Mouse (Mus musculus) bone marrow macrophage, adult 2 months (primary cell): Measurements from ENCODE around the gene 1700029P11Rik.

Experiments
- CTCF ChIP-seq: IDR thresholded peaks from 2 replicates; pipeline ENCODE4 v1.5.1; 2012; ENCODE audit warnings: low read depth, mild to moderate bottlenecking, low read length, moderate library complexity
- POLR2A ChIP-seq: IDR thresholded peaks from 2 replicates; pipeline ENCODE4 v1.6.1; 2012; ENCODE audit warnings: mild to moderate bottlenecking, low read depth, low read length, borderline replicate concordance

DNA sequence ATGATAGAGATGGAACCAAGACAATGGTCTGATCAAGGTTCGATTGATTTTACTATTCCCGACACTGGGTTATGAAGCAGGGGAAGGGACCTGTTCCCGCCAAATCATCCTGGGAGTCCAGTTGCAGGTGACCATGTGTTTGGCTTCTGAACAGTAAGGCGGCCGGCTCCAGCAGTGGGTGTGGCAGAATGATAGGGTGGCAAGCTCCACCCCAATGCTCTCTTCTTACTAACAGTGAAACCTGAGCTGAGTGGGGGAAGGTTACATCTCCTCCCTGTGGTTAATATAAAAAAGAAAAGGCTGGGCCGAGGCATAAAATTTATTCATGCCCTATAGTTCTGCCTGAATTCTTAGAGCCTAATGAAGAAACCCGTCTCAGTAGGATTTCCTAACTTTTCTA lies 11.2 kb upstream of the 1700029P11Rik start:
- TF ChIP-seq CTCF (no peak), POLR2A (no peak)
